Mouse (Mus musculus) adipocyte (in vitro differentiated cells): Measurements from ENCODE around the gene Calcoco1.
A peak's percentile ranks its signal among the peaks of the same experiment; 100 is the strongest.

ENCODE experiments used
- DNase-seq: peaks from one replicate; pipeline ENCODE4 v3.0.0-alpha.2; 2016; ENCODE audit warnings: low spot score

Gene Calcoco1

DNA sequence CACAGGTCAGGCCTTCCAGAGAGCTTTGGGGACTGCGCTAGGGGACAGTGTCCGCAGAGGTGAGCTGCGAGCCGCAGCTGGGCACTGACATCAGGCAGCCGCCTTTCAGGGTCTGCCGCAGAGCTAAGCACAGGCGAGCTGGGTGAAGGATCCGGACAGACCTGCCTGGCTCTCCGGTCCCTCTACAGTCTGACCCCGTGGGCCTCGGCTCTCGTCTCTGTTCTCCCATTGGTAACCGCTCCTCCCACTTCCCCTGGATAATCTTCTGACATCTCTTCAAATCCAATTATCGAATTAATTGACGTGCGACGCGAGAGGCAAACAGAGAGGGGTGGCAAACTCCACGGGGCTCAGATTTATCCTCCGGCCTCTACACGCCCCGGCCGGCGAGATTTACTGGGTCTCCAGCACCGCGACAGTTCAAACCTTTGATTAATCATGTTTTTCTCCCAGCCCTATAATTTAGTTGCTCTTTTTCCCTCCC lies 29.6 kb downstream of the Calcoco1 start:
- DNase-seq: no peak

DNA sequence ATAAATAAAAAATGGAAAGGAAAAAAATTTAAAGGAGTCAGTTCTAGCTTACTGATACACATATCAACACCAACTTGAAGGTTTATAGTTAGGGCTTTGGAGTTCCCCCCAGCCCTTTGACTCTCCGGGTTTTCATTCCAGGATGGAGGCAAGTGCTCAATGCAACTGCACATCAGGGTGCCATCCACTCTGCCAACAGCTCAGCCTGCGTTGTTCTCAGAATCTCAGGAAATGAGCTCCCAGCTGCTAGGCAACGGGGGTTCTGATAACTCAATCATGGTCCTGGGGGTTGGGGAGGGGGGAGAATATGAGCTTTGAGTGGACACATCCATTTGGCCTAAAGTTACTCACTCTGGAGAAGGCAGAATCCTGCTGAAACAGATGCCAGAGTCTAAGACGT lies 36.2 kb downstream of the Calcoco1 start:
- no peak for DNase-seq

DNA sequence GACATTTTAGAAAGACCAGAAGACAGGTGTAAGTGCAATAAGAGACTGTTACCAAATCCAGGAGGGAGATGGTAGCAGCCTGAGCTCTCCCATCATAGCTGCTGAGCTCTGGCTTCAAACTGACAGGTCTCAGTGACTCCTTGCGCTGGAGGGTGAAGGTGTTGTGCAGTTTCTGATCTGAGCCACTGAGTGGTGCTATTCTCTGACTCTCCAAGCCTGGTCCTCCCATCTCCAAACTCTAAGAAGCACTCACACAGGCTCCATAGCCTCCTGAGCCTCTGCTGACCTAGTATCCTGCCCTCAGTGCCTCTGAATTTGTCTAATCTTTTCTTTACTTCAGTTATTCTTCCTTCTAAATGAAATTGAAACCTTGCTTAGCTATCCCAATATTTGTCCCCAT lies 38.3 kb downstream of the Calcoco1 start:
- DNase-seq: no peak

DNA sequence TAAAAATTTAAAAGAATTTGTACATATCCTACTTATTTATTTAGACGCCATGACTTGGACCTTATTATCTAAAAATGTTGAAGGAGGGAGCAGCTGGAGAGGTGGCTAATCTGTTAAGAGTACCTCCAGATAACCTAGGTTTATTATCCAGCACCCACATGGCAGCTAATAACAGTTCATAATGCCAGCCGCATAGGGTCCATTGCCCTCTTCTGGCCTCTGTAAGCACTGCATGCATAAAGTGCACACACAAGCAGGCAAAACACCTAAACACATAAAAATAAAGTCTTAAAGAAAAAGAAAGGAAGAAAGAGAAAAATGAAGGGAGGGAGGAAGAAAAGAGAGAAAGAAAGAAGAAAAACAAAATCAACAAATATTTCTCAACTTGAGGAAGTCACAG lies 45.6 kb downstream of the Calcoco1 start:
- no peak for DNase-seq

DNA sequence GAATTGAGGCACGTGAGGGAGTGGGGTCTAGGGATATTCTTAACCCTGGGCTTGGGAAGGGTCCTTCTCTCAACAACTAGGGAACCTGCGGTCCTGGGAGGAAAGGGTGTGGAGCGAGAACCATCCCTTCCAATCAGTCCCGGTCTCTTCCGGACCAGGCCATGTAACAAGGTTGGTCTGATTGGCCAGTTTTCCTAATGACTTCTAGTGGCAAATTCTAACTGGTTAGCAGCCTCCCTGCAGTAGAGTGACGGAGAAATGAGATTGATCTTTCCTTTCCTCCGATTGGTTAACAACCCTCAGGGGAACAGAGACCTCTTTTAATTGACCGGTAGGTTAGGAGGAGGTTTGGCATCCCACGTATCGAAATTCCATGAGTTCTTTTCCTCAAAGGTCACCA lies 48.4 kb downstream of the Calcoco1 start:
- DNase-seq: peak; percentile 79

DNA sequence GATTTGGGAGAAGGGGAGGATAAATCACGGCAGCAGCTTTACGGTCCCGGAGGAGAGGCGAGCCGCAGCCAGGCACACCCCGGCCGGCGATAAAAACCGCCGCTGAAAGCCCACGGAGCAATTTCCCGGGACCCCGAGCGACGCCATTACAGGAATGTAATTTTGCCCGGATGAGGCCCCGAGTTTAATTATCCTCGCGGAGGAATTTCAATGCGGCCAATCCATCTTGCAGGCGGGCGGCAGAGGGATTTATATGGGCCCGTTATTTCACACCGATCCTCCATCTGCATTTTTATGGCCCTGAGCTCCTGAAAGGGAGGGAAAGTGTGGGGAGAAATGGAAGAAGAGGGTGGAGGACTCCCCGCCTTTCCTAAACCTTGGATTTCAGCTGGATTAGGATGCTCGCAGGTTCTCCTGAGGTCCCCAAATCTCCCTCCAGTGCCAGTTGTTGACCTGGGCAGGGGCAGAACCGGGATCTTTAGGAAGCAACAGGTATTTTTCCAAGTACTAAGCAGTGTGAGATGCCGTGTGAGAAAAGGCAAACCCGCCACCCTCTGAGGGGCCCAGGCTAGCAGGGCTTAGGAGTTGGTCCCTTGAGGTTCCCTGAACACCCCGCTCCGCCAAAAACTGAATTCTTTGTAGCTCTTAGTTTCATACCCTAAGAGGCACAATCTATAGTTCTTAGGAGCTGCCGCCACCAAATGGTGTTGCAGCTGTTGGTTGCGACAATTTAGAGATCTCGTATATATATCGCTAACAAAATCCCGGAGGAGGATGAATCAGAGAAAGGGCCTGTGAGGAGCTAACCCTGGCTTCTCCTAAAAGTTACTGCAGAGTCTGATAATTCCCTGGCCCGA lies 49.5 kb downstream of the Calcoco1 start, which contains the start of gene Atp5g2:
Gene Atp5g2 (minus strand): TSS at position 138 of the 857 bp plus-strand sequence.
- peak; percentile 50 for DNase-seq

DNA sequence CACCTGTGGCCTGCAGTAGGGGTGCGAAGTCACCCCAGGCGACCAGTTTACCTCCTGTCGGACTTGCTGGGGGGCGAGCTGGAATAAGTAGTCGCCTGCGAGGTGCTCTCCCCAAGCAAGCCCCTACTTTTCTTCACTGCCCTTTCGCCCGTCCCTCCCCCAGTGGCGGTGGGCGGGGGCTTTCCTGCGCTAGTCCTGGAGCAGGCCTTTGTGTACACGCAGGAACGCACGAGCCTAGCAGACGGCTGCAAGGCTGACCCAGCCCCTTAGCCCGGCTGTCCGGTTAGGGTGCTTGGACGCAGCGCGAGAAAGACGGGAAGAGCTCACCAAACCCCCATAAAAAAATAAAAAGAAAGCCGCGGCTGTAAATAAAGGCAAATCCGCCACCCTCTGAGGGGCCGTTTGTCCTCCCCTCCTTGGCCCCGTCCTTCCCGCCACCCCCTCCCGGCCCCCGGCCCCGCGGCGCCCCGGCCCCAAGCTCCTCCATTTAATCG lies 50.2 kb downstream of the Calcoco1 start:
- DNase-seq: peak; percentile 77

DNA sequence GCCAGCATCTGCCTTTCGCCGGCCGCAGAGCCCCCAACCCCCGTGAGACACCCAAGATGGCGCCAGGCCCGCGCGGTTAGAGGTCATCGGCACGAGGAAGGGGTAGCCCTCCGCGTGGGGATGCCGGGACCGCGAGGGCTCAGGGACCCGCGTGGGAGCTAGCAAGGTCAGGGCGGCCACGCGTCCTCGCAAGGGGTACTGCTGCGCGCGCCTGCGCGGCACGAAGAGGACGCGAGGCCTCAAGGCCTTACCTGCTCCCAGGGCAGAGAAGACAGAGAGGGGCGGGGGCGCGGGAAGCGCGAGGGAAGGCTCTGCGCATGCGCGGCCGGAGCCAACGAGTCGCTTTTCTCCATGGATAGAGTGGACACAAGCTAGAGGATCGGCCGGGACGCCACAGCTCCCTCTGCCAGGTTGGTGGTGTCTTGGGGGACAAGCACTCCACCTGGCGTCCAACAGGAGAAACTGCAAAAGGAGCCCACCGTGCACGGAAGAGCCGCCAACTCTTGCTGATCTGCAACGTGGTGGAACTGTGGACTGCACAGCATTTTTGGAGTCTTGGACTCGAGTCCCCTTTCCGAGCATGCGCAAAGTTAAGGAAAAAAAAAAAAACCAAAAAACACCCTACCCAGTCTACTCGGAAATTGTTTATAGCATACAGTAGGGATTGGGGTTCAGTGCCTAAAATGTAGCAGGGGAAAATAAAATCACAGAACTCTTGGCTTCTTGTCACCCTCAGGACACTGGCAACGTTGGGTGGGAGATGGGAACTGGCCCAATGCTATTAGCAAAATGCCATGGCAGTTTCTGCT lies 51.0 kb downstream of the Calcoco1 start:
- peak; percentile 100 for DNase-seq

DNA sequence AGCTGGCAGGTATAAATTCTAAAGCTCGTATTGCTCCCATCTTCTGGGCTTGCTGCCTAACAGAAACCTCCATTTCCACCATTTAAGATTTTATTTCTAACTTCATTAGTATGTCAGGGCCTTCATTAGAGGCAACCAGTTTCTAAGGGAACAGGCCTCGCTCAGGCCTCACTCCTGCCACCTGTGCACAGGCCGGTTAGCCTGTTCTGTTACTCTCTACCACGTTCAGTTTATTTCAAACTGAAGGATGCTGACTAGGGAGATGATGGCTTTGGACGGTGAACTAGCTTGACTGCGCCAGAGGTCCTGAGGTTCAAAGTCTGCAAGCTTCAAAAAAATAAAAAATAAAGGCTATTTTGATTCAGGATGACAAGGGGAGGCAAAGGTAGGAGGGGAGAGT lies 51.7 kb downstream of the Calcoco1 start:
- peak; percentile 45 for DNase-seq

DNA sequence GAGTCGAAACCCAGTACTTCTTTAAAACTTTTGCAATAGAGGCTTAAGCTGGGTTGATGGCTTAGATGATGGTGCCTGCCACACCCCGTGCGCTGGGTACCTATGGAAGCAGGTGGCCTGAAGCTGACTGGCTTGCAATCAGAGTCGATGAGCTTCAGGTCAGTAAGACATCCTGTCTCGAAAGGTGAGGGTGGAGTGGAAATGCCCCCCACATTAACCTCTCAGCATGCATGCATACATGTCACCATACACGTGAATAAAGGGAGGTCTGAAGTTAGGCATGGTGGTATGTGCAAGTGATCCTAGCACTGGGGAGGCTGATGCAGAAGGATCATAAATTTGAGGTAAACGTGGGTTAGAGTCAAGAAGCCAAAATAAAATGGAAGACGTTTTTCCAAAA lies 52.4 kb downstream of the Calcoco1 start:
- no peak for DNase-seq

DNA sequence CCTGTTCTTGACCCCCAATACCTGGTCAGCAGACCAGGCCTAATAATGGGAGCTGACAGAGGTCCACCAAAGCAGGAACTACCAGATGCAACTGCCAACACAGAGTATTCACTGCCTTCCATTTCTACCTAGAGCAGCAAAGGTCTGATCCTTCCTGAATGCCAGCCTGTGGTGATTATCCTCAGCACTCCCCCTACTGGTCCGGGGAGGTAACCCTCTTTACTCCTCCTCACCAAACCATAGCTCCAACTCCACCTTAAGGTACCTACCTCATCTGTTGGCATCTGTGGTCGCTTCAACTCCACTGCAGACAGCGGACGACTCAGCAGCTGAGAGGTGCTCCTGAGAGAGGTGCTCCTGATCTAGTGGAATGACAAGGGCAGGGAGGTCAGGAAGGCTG lies 56.5 kb downstream of the Calcoco1 start:
- peak; percentile 75 for DNase-seq

DNA sequence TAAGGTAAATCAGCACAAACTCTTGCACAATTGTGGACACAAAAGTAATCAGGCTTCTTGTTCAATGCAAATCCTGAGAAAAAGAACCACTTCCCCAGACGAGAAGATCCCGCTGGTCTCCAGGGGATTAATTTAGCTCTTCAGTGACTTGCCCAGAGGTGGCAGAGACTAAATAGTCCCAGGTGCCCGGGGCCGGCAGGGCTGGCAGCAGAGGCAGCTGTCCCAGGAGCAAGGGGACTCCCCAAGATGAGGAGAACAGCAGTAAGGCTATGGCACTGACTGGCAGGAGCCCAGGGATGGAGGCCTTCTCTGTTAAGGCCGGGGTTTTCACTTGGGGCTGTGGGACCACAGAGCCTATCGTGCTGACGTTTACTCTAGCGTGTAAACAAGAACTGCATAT lies 58.2 kb downstream of the Calcoco1 start:
- no peak for DNase-seq

DNA sequence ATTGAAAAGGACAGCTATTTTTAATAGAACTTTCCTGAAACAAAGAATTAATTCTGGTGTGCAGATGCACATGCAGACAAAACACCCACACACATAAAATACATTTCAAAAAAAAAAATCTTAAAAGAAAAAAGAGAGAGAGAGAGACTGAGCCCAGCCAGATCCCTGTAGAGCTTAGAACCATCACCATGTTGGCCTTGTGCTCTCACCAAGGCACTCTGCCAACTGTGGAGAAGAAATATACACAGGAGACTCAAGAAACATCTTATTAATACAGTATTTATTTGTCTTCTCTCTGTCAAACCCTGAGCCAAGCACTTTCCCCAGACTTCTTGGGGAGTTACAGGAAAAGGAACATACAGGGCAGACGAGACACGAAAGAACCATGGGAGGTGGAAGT lies 59.4 kb downstream of the Calcoco1 start:
- peak; percentile 72 for DNase-seq

DNA sequence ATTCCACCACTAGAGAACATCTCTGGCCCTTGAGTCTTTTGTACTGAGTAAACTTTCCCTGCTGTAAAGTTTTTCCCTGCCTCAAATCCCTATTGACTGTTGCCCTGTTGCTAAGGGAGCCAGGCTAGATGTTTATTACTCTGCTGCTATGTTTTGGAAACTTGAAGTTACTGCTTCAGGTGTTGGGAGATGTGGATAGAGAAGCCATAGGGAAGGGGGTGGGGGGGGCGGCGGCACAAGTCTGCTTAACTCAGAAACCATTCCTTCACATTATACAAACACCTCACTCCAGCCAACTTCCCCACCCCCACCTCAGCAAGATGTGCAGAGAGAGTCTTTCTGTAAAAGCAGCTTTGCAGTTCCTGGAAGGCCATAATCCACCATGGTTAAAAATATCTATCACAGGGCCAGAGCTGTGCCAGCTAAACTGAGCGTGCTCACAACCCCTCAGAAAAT lies 64.0 kb downstream of the Calcoco1 start:
- DNase-seq: peak; percentile 52
